Mouse (Mus musculus): ENCODE results near the gene Pdxk.

DNA sequence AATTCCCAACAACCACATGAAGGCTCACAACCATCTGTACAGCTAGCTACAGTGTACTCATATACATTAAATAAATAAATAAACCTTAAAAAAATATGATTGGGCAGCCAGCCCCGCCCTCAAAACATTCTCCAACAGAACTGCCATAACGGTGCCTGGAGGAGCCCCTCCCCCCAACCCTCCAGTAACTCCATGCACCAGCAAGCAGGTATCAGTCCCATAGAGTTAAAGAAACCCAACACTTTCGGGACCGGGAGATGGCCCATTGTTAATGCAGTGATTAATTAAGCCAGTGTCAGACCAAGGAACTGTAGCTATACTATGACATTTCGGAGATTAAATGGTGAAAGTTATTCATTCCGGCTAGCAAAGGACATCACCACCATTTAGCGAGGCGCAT lies 52.9 kb downstream of the Pdxk start:
- TF ChIP-seq CTCF (IDR thresholded peaks at IDR 0.05; ENCODE audit: low read depth) (no peak), EP300 (optimal IDR thresholded peaks at IDR 0.05) (no peak)
